Mouse (Mus musculus): ENCODE results near the gene Catsperg1. TPM values are rescaled to one million over a fixed set of nuclear protein-coding genes. Genes with fewer than 3 reads are reported as not detected.
"Not testable (repeated sequence)": the region's sequence is repeated elsewhere in the genome, so short reads cannot be mapped to it uniquely, and the experiment has no call there.

Gene Catsperg1
- polyA plus RNA-seq, 2 experiments = 0.45 TPM; not detected in 1

DNA sequence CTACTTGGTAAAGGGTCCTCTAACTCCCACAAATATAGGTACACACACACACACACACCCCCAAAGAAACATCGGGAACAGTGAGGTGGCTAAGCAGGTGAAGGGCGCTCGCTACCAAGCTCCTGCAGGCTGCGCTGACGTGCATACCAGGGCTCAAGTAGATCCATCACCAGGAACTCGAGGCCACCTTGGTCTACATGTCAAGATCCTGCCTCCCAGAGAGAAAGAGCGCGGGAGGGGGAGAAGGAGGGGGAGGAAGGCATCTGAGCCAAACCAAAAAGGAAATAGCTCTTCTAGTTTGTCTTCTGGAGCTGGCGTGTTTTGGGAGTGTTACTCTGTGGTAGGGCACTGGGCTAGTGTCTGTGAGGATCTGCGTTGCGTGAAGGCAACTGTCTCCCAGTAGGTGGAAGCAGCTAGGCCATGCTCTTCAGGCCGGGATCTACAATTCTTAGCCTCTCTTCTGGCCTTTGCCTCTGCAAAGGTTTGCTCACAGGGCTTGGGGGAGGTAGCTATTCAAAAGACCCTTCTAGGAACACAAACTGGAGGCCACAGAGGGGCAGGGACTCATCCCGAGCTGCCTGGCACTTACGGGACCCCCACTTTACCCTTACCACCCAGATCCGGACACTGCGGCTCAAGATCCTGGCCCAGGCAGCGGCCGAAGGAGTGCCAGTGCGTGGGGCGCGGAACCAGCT is 32.9 kb upstream of the Catsperg1 start:
- 75% methylated on average over 21 of the region's 21 CpGs for WGBS (ENCODE audit: insufficient replicate concordance)
- Histone ChIP-seq H3K9ac (replicated peaks) (no peak overlapping the region), H3K27me3 (ENCODE audit: control insufficient read depth, insufficient read depth, low read length) (no peaks in the 10 kb centered on the region), H3K36me3 (replicated peaks; ENCODE audit: control insufficient read depth, insufficient read depth, low read depth) (no peaks in the 10 kb centered on the region), H3K9me3 (ENCODE audit: control insufficient read depth, low read length) (no peaks in the 10 kb centered on the region), H3K27ac (no peak overlapping the region), H3K4me3 (ENCODE audit: insufficient read depth in 1 of 2, low read depth in 2 of 2, low read length in 2 of 2) (no peak overlapping the region), H3K4me1 (replicated peaks; ENCODE audit: control insufficient read depth in 2 of 2, insufficient read depth in 2 of 2, low read length in 1 of 2) (no peaks in the 10 kb centered on the region), H3K4me2 (ENCODE audit: low read depth) (no peak overlapping the region; the same call in 1 of the 2 replicates)
- DNase-seq (ENCODE audit: low read depth in 3 of 3, low spot score in 3 of 3) = no peak
- TF ChIP-seq EP300 (IDR thresholded peaks at IDR 0.05; ENCODE audit: low read depth) (no peak), CTCF (IDR thresholded peaks at IDR 0.05; ENCODE audit: low read depth) (0 out of 2 replicates have a peak, but pooled peaks have one; percentile 6)
- ATAC-seq (ENCODE audit: insufficient read depth) = no peak

DNA sequence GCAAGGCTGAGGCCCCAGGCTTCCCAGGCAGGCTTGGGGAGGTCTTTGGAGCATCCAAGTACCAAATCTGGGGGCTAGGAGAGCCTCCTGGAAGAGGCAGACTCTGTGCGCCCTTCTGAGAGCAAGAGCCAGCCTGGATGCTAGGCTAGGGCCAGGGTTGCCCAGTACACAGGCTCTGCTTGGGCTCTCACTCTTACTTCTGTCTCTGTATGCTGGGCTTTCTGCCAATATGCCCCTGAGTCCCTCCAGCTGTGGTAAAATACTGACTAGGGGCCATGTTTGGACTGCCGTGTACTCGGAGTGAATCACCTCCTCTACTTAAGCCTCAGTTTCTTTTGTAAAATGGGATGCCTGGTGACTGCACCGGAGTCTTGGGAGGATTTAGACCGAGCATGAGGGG is 32.2 kb upstream of the Catsperg1 start:
- ATAC-seq (ENCODE audit: insufficient read depth) (no peak), DNase-seq (ENCODE audit: low read depth in 3 of 3, low spot score in 3 of 3) (no peak)
- H3K9me3 ChIP-seq (ENCODE audit: control insufficient read depth, low read length) = no peaks in the 10 kb centered on the region
- WGBS (ENCODE audit: insufficient replicate concordance) = 76% methylated on average over 5 of the region's 5 CpGs
- no peaks in the 10 kb centered on the region for H3K27me3 ChIP-seq (ENCODE audit: control insufficient read depth, insufficient read depth, low read length)
- no peak overlapping the region for H3K4me3 ChIP-seq (ENCODE audit: insufficient read depth in 1 of 2, low read depth in 2 of 2, low read length in 2 of 2)
- TF ChIP-seq EP300 (IDR thresholded peaks at IDR 0.05; ENCODE audit: low read depth) = no peak
- no peak for TF ChIP-seq CTCF (IDR thresholded peaks at IDR 0.05; ENCODE audit: low read depth)
- H3K27ac ChIP-seq = no peak overlapping the region
- no peaks in the 10 kb centered on the region for H3K36me3 ChIP-seq (replicated peaks; ENCODE audit: control insufficient read depth, insufficient read depth, low read depth)
- no peak overlapping the region for H3K4me2 ChIP-seq (ENCODE audit: low read depth)
- no peaks in the 10 kb centered on the region for H3K4me1 ChIP-seq (replicated peaks; ENCODE audit: control insufficient read depth in 2 of 2, insufficient read depth in 2 of 2, low read length in 1 of 2)
- H3K9ac ChIP-seq (replicated peaks) = no peak overlapping the region

DNA sequence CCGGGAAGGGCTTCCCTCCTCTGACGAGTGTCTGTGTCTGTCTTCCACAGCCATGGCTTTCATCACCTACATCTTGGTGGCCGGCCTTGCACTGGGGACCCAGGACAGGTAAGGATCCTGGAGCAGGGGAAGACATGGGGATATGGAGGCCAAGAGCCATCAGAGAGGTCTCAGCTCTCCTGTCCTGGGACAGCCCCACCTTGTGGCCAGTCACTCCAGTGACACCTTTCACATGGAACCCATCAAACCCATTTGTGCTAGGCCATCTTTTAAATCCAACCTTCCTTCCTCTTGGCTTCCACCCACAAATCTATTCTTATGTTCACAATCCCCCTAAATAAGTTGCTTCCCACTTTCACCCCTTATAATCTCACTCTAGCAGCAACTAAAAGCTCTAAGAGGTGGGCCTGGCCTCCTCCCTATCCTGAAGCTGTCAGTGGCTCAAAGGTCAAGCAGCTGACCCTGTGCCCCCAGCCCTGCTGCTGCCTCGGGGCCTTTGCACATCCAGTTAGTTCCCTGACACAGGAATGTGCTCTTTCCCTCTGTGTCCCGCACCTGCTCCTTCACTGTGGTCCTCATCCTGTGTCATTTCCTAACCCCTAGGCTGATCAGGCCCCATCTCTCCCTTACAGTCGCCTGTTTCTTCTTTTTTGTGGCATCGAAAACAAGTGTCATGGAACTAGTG is 31.0 kb upstream of the Catsperg1 start:
- no peak overlapping the region for H3K27ac ChIP-seq
- H3K9me3 ChIP-seq (ENCODE audit: control insufficient read depth, low read length) = no peaks in the 10 kb centered on the region
- H3K4me1 ChIP-seq (replicated peaks; ENCODE audit: control insufficient read depth in 2 of 2, insufficient read depth in 2 of 2, low read length in 1 of 2) = peaks cover 0 to under 1% of the 10 kb centered on the region in 2 experiments; a peak in 1 of 4 replicates
- no peak overlapping the region for H3K9ac ChIP-seq (replicated peaks)
- no peaks in the 10 kb centered on the region for H3K36me3 ChIP-seq (replicated peaks; ENCODE audit: control insufficient read depth, insufficient read depth, low read depth)
- no peak overlapping the region for H3K4me2 ChIP-seq (ENCODE audit: low read depth)
- peak; percentile 75 for TF ChIP-seq CTCF (IDR thresholded peaks at IDR 0.05; ENCODE audit: low read depth)
- no peak for TF ChIP-seq EP300 (IDR thresholded peaks at IDR 0.05; ENCODE audit: low read depth)
- no peak overlapping the region for H3K4me3 ChIP-seq (ENCODE audit: insufficient read depth in 1 of 2, low read depth in 2 of 2, low read length in 2 of 2)
- no peak for DNase-seq (ENCODE audit: low read depth in 3 of 3, low spot score in 3 of 3)
- 70% methylated on average over 7 of the region's 7 CpGs for WGBS (ENCODE audit: insufficient replicate concordance)
- H3K27me3 ChIP-seq (ENCODE audit: control insufficient read depth, insufficient read depth, low read length) = no peaks in the 10 kb centered on the region
- ATAC-seq (ENCODE audit: insufficient read depth) = no peak

DNA sequence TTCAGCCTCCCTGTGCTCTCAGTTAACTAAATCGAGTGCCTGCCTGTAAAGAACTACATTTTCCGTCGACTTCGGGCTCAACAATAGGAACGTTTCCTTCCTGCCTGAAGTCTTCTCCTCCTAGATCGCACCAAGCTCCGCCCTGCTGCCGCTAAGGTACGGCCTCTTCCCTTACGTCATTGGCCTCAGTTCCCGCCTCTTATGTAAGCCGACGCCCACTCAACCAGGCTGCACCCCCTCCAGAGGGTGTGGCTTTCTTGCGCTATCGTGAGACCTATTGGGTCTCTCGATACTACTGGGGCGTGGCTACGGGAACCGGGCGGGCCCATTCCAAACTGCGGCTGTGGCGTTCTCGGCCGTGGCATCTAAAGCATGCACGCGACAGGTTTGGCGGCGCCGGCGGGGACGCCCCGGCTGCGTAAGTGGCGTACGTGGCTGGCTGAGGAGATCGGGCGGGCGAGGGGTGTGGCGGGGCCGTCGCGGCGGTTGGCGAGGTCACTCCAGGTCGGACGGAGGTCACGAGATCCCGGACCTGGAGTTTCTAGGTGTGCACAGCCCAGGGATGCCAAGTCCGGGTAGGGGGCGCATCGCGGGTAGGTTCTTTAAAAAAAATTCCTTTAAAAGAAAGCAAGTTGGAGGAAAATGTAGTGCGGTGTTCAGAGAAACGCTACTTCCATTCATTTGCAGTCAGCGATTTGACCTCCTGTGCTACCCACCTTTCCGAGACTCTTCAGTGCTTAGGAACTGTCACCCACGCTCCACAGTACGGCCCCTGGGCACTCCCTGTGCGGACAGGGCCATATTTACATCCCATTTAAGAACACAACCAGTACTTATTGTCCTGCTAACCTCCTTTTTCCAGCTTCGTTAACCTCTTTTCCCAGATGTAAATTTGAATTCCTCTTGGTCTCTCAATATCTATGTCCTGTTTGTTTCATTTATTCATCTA is 24.5 kb upstream of the Catsperg1 start, which contains the start of gene Yif1b:
Gene Yif1b, plus strand, starts transcription at position 311 of the 949 bp plus-strand sequence.
- peaks cover 5 to 17% of the 10 kb centered on the region in 2 experiments; a peak in 3 of 4 replicates for H3K4me1 ChIP-seq (replicated peaks; ENCODE audit: control insufficient read depth in 2 of 2, insufficient read depth in 2 of 2, low read length in 1 of 2)
- ATAC-seq (ENCODE audit: insufficient read depth) (peak; percentile 96), DNase-seq (ENCODE audit: low read depth in 3 of 3, low spot score in 3 of 3) (peak; percentile 99 to 100 (median 99))
- no peaks in the 10 kb centered on the region for H3K9me3 ChIP-seq (ENCODE audit: control insufficient read depth, low read length)
- peak within 1 kb of the TSS; percentile 88 for H3K4me2 ChIP-seq (ENCODE audit: low read depth)
- under 1% methylated on average over 60 of the region's 60 CpGs for WGBS (ENCODE audit: insufficient replicate concordance)
- peak; percentile 66 for TF ChIP-seq EP300 (IDR thresholded peaks at IDR 0.05; ENCODE audit: low read depth)
- TF ChIP-seq CTCF (IDR thresholded peaks at IDR 0.05; ENCODE audit: low read depth) = no peak; the same call in 1 of the 2 replicates
- H3K9ac ChIP-seq (replicated peaks) = peak within 1 kb of the TSS; percentile 68
- no peaks in the 10 kb centered on the region for H3K27me3 ChIP-seq (ENCODE audit: control insufficient read depth, insufficient read depth, low read length)
- H3K4me3 ChIP-seq (ENCODE audit: insufficient read depth in 1 of 2, low read depth in 2 of 2, low read length in 2 of 2) = peak within 1 kb of the TSS; percentile 65 to 66
- H3K27ac ChIP-seq = peak within 1 kb of the TSS; percentile 67
- no peaks in the 10 kb centered on the region for H3K36me3 ChIP-seq (replicated peaks; ENCODE audit: control insufficient read depth, insufficient read depth, low read depth)

DNA sequence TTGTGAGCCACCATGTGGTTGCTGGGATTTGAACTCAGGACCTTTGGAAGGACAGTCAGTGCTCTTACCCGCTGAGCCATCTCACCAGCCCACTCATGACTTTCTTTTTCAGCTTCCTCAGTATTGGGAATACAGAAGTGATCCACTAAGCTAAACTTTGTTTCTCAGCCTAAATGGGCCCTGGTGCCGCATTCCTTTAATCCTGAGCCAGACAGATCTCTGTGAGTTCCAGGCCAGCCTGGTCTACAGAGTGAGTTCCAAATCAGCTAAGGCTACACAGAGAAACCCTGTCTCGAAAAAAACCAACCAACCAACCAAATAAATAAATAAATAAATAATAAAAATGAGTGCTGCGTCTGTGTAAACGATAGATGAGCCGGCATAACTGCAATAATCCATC is 23.8 kb upstream of the Catsperg1 start:
- Histone ChIP-seq H3K4me3 (ENCODE audit: insufficient read depth in 1 of 2, low read depth in 2 of 2, low read length in 2 of 2) (peak overlapping the region; percentile 55 to 66), H3K4me2 (ENCODE audit: low read depth) (peak overlapping the region; percentile 88), H3K27ac (peak overlapping the region; percentile 67), H3K4me1 (replicated peaks; ENCODE audit: control insufficient read depth in 2 of 2, insufficient read depth in 2 of 2, low read length in 1 of 2) (peaks cover 5 to 17% of the 10 kb centered on the region in 2 experiments; a peak in 3 of 4 replicates), H3K9ac (replicated peaks) (peak overlapping the region; percentile 61)
- WGBS (ENCODE audit: insufficient replicate concordance) = 22% methylated on average over 6 of the region's 6 CpGs
- not testable (repeated sequence) for H3K9me3 ChIP-seq (ENCODE audit: control insufficient read depth, low read length); H3K36me3 ChIP-seq (replicated peaks; ENCODE audit: control insufficient read depth, insufficient read depth, low read depth); DNase-seq (ENCODE audit: low read depth in 3 of 3, low spot score in 3 of 3); H3K27me3 ChIP-seq (ENCODE audit: control insufficient read depth, insufficient read depth, low read length); ATAC-seq (ENCODE audit: insufficient read depth)

All from liver, embryonic 14.5 days (tissue).